Mouse (Mus musculus): ENCODE measurements around the gene Gprin3. TPM values are rescaled to one million over a fixed set of nuclear protein-coding genes. Genes with fewer than 3 reads are reported as not detected.

The Gprin3 gene
- polyA plus RNA-seq, 1 experiment, result 1.1 TPM

DNA sequence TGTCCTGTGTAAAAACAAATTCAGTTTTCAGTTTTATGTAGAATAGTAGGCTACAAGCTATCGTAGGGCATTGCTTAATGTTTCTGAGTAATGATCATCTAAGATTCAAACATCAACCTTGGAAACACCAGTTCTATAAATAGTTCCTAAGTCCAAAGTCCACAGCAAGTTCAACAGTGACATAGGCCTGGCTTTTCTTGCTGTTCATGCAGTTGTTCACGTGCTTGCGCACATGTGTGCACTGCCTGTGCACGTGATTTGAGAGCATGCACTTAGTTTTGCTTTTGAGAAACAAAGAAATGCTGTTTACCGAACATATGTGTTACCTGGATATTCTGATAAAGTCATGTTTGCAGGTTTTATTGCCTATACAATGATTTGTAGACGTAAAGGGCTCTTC lies 11.3 kb downstream of the Gprin3 start:
- Histone ChIP-seq H3K36me3 (ENCODE audit: control insufficient read depth, insufficient read depth, low read length) (no peaks in the 10 kb centered on the region), H3K27ac (ENCODE audit: control insufficient read depth, insufficient read depth, low read length) (no peak overlapping the region)
- DNase-seq, result no peak

DNA sequence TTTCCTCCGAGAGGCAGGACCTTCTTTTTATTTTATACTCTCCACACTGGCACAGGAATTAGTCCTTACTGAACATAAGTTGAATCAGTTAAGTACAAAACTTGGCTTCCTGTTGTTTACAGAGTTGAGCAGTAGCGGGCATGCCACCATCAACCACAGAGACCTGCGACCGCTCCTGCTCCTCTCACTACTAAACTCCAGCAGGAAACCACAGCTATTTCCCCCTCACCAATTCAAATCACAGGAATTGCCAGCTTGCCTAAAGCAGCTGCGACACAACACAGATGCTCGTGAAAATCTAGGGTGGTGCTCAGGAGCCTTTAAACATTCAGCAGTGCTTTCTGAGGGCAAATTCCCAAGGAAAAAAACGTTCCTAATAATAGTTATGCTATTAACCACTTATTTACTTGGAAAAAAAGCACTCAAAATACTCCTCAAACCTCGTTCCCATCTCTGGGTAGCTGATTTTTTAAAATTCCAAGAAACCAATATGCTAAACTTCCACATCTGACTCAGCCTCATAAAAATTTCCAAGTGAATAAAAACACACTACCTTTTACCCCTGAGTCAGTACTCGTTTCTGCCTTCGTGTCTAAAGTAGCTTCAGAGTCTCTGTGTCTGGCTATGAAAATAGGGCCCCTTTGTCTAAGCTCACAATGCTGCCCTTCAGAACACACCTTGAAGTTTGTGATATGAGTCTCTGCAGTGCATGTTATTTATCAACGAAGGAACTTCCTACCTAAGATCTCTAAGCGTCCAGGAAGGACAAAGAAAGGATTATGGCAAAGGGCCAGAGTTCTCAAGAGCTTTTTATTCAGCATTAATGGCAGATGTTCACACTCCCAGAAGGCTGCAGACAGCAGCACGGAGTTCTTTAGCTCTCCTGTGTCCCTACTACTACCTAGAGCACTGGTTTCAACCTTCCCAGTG lies 13.4 kb downstream of the Gprin3 start:
- TF ChIP-seq POLR2A (IDR thresholded peaks at IDR 0.05; ENCODE audit: control insufficient read depth, extremely low read depth, insufficient read depth, low read length, poor library complexity), result no peak
- TF ChIP-seq CTCF (IDR thresholded peaks at IDR 0.05; ENCODE audit: borderline replicate concordance, control insufficient read depth, extremely low read depth, insufficient read depth, low read length, poor library complexity), result no peak
- Histone ChIP-seq H3K36me3 (ENCODE audit: control insufficient read depth, insufficient read depth, low read length) (no peaks in the 10 kb centered on the region), H3K4me1 (replicated peaks; ENCODE audit: control insufficient read depth, insufficient read depth, low read length) (no peaks in the 10 kb centered on the region), H3K27ac (ENCODE audit: control insufficient read depth, insufficient read depth, low read length) (no peak overlapping the region), H3K4me3 (ENCODE audit: control insufficient read depth, insufficient read depth, low read length) (no peak overlapping the region), H3K27me3 (ENCODE audit: control insufficient read depth, insufficient read depth, low read length) (no peaks in the 10 kb centered on the region)
- 9% methylated on average over 13 of the region's 13 CpGs for WGBS
- DNase-seq, result peak; percentile 29

More for the DNA sequence above, 11.3 kb downstream of the Gprin3 start:
- H3K27me3 ChIP-seq (ENCODE audit: control insufficient read depth, insufficient read depth, low read length), result no peaks in the 10 kb centered on the region
- 93% methylated on average over 6 of the region's 6 CpGs for WGBS
- no peaks in the 10 kb centered on the region for H3K4me1 ChIP-seq (replicated peaks; ENCODE audit: control insufficient read depth, insufficient read depth, low read length)
- H3K4me3 ChIP-seq (ENCODE audit: control insufficient read depth, insufficient read depth, low read length), result no peak overlapping the region
- TF ChIP-seq POLR2A (IDR thresholded peaks at IDR 0.05; ENCODE audit: control insufficient read depth, extremely low read depth, insufficient read depth, low read length, poor library complexity) (no peak), CTCF (IDR thresholded peaks at IDR 0.05; ENCODE audit: borderline replicate concordance, control insufficient read depth, extremely low read depth, insufficient read depth, low read length, poor library complexity) (no peak)

DNA sequence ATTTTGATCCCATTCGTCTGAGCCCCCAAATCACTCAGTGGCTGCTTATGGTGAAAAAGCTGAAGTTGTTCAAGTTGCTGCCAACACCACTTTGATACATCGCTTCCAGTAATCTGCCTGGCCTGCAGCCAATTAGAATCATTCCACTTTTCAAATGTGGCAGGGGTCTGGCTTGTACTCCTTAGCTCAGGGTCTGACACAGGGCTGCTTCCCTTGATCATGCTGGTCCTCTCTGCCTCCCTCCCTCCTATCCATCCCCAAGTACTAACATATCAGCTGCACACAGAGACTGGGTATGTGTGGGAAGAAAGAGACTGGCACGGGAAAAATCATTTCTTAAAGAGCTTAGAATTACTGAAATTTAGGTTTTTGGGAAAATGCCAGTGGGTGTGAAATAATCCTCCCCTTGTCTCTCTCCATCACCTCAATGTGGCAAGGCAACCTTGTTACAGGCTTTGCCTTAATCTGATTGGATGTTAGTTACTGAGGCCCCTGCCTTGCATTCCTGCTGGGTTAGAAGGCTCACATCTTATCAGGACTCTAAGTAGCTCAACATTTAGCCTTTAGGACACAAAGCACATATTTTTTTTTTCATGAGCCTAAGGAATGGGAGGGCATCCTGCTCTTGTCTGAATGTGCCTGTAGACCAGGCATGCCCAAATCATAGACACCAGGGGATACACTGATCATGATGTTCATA lies 16.9 kb downstream of the Gprin3 start:
- DNase-seq, result no peak
- Histone ChIP-seq H3K27ac (ENCODE audit: control insufficient read depth, insufficient read depth, low read length) (no peak overlapping the region), H3K4me1 (replicated peaks; ENCODE audit: control insufficient read depth, insufficient read depth, low read length) (no peaks in the 10 kb centered on the region), H3K4me3 (ENCODE audit: control insufficient read depth, insufficient read depth, low read length) (no peak overlapping the region), H3K27me3 (ENCODE audit: control insufficient read depth, insufficient read depth, low read length) (no peaks in the 10 kb centered on the region), H3K36me3 (ENCODE audit: control insufficient read depth, insufficient read depth, low read length) (no peaks in the 10 kb centered on the region)
- TF ChIP-seq CTCF (IDR thresholded peaks at IDR 0.05; ENCODE audit: borderline replicate concordance, control insufficient read depth, extremely low read depth, insufficient read depth, low read length, poor library complexity) (no peak), POLR2A (IDR thresholded peaks at IDR 0.05; ENCODE audit: control insufficient read depth, extremely low read depth, insufficient read depth, low read length, poor library complexity) (no peak)
- WGBS, result 87% methylated on average over 3 of the region's 3 CpGs

DNA sequence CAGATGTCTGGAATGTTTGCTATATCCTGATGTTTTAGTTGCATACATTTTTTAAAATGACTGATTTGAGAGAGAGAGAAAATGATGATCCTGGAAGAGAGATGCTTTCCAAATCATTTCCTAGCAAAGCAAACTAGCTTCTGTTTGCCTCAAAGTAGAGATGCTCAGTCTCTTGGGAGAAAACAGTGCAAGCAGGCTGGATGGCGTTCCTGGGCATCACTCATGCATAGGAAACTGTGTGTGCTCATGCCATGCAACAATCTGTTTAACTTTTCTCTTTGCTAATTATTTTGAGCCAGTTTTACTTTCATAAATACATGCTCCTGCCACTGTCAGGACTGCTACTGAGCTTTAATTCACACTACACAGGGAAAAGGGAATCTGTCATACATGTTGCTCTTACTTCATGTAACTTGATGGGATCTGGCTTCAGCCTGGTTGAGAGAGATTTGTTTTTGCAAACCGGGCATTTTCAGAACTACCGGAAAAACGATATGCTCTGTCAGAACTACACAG lies 18.6 kb downstream of the Gprin3 start:
- TF ChIP-seq POLR2A (IDR thresholded peaks at IDR 0.05; ENCODE audit: control insufficient read depth, extremely low read depth, insufficient read depth, low read length, poor library complexity) (no peak), CTCF (IDR thresholded peaks at IDR 0.05; ENCODE audit: borderline replicate concordance, control insufficient read depth, extremely low read depth, insufficient read depth, low read length, poor library complexity) (no peak)
- H3K4me1 ChIP-seq (replicated peaks; ENCODE audit: control insufficient read depth, insufficient read depth, low read length), result no peaks in the 10 kb centered on the region
- H3K36me3 ChIP-seq (ENCODE audit: control insufficient read depth, insufficient read depth, low read length), result no peaks in the 10 kb centered on the region
- H3K27me3 ChIP-seq (ENCODE audit: control insufficient read depth, insufficient read depth, low read length), result no peaks in the 10 kb centered on the region
- H3K4me3 ChIP-seq (ENCODE audit: control insufficient read depth, insufficient read depth, low read length), result no peak overlapping the region
- H3K27ac ChIP-seq (ENCODE audit: control insufficient read depth, insufficient read depth, low read length), result no peak overlapping the region
- no peak for DNase-seq
- WGBS, result 87% methylated on average over 4 of the region's 4 CpGs

DNA sequence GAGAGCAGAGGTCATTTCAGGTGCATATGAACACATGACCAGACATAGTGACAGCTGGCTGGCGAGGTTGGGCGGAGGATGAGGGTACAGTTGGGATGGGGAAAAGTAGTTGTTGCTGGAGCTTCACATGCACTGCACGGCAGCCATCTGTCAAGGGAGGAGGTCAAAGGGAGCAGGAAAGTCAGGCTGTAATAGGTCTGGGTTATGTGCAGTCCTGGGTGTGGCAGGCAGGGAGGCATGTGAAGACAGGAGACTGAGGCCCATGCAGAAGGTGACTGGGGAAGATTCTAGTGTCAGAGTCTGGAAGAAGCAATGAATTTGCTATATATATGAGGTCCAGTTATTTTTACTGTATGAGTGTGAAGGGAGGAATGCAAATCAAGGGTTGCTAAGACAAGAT lies 35.9 kb downstream of the Gprin3 start:
- no peaks in the 10 kb centered on the region for H3K27me3 ChIP-seq (ENCODE audit: control insufficient read depth, insufficient read depth, low read length)
- H3K4me3 ChIP-seq (ENCODE audit: control insufficient read depth, insufficient read depth, low read length), result no peak overlapping the region
- TF ChIP-seq CTCF (IDR thresholded peaks at IDR 0.05; ENCODE audit: borderline replicate concordance, control insufficient read depth, extremely low read depth, insufficient read depth, low read length, poor library complexity) (no peak), POLR2A (IDR thresholded peaks at IDR 0.05; ENCODE audit: control insufficient read depth, extremely low read depth, insufficient read depth, low read length, poor library complexity) (no peak)
- H3K4me1 ChIP-seq (replicated peaks; ENCODE audit: control insufficient read depth, insufficient read depth, low read length), result no peaks in the 10 kb centered on the region
- no peak for DNase-seq
- no peaks in the 10 kb centered on the region for H3K36me3 ChIP-seq (ENCODE audit: control insufficient read depth, insufficient read depth, low read length)
- no peak overlapping the region for H3K27ac ChIP-seq (ENCODE audit: control insufficient read depth, insufficient read depth, low read length)
- 94% methylated on average over 3 of the region's 3 CpGs for WGBS

DNA sequence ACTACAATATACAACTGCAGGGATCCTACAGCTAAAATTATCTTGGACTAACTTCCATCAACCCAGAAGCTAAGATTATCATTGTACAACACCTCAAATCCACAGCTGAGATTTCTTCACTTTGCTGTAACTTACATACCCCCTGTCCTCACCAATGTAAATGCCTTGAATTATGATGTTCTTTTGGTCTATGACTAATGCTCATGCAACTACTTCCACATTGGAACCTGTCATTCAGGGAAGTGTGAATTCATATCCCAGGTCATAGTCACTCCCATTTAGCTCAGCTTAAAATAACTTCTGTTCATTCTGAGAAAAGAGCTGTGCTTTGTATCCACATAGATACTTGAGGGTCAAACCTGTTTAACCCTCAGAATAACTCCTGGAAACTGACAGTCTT lies 60.8 kb downstream of the Gprin3 start:
- Histone ChIP-seq H3K27ac (ENCODE audit: control insufficient read depth, insufficient read depth, low read length) (no peak overlapping the region), H3K4me1 (replicated peaks; ENCODE audit: control insufficient read depth, insufficient read depth, low read length) (no peaks in the 10 kb centered on the region; the same call in 1 of the 2 replicates), H3K36me3 (ENCODE audit: control insufficient read depth, insufficient read depth, low read length) (no peaks in the 10 kb centered on the region), H3K27me3 (ENCODE audit: control insufficient read depth, insufficient read depth, low read length) (no peaks in the 10 kb centered on the region), H3K4me3 (ENCODE audit: control insufficient read depth, insufficient read depth, low read length) (no peak overlapping the region)
- no peak for DNase-seq
- TF ChIP-seq CTCF (IDR thresholded peaks at IDR 0.05; ENCODE audit: borderline replicate concordance, control insufficient read depth, extremely low read depth, insufficient read depth, low read length, poor library complexity) (no peak), POLR2A (IDR thresholded peaks at IDR 0.05; ENCODE audit: control insufficient read depth, extremely low read depth, insufficient read depth, low read length, poor library complexity) (no peak)
